Mouse (Mus musculus) frontal cortex, postnatal 14 days (tissue): Measurements from ENCODE around the gene Sh3bp1.

ENCODE experiments used
- DNase-seq, 2 experiments: peaks; one replicate each; pipeline ENCODE4 v3.0.0; 2022; ENCODE audit warnings: low spot score in 2 of 2

The Sh3bp1 gene

DNA sequence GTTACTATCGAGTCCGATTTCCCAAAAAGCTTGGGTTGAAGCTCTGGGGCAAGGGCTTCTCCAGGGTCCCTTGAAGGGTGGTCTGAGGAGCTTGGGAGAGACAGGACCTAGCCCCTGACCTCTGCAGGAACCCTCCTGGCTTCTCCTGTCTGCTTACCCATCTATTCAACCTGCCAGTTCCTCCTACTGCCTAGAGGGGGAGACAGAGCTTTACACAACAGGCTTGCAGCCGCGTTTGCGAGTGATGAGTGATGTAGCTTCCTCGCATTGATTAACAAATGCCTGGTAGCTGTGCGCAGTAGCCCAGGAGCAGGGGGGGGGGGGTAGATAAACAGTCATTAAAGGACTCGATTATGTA lies 16.1 kb downstream of the Sh3bp1 start:
- peak in 1 of 2 experiments; percentile 61 for DNase-seq

- DNase-seq = no peak
Measured at GRCm38 (mm10) chr15:78916052-78916826, 16.7 kb downstream of the Sh3bp1 start.

DNA sequence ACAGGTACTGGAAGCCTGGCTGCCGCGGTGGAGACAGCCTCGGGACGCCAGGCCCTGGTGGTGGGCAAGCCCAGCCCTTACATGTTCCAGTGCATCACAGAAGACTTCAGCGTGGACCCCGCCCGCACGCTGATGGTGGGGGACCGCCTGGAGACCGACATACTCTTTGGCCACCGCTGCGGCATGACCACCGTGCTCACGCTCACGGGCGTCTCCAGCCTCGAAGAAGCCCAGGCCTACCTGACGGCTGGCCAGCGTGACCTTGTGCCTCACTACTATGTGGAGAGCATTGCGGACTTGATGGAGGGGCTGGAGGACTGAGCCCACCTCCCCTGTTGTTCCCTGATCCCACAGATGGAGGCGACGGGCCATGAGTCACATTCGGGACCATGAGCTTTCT lies 18.6 kb downstream of the Sh3bp1 start:
- no peak for DNase-seq

DNA sequence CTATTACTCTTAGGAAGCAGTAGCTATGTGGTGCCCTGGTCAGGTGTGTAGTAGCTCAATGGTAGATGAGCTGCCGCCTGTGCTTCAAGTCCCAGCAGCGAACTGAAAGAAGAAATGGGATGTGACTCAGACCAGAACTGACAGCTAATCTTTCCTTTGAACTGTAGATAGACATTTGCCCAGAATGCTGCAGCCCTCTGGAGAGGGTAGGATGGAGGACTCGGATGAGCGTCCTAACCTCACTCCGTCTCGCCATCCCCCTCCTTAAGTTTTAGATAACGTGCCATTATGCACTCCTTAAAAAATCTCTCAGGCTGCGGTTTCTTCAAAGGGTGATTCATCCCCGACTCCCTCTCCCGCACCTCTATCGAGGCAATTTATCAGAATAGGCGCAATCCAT lies 20.3 kb downstream of the Sh3bp1 start:
- no peak for DNase-seq

GRCm38 (mm10) chr15:78922700-78923099 lies 23.1 kb downstream of the Sh3bp1 start:
- no peak for DNase-seq

GRCm38 (mm10) chr15:78923585-78923984 lies 24.0 kb downstream of the Sh3bp1 start:
- no peak for DNase-seq

DNA sequence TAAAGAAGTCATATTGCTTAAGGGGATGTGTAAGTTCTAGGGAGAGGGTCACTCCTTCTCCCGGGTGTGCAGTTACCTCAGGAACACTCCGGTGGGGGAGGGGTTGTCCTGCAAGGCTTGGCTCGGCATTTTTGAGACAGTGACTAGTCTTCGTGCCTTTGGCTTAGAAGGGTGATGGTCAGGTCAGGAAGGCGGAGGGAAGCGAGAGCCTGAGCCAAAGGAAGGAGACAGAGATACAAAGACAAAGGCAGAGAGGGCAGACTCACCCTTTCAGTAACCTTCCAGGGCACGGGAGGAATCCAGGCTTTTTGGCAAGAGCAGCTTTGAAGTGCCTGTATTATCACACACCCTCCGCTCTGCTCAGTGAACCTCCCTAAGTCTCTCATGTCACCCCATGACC lies 25.6 kb downstream of the Sh3bp1 start:
- no peak for DNase-seq

GRCm38 (mm10) chr15:78926021-78926919 lies 26.7 kb downstream of the Sh3bp1 start, which contains the start of gene Lgals1:
Gene Lgals1 (plus strand): TSS chr15:78926725.
- DNase-seq = peak in 1 of 2 experiments; percentile 48

- DNase-seq = no peak
Measured at GRCm38 (mm10) chr15:78927021-78927787, 27.6 kb downstream of the Sh3bp1 start.

DNA sequence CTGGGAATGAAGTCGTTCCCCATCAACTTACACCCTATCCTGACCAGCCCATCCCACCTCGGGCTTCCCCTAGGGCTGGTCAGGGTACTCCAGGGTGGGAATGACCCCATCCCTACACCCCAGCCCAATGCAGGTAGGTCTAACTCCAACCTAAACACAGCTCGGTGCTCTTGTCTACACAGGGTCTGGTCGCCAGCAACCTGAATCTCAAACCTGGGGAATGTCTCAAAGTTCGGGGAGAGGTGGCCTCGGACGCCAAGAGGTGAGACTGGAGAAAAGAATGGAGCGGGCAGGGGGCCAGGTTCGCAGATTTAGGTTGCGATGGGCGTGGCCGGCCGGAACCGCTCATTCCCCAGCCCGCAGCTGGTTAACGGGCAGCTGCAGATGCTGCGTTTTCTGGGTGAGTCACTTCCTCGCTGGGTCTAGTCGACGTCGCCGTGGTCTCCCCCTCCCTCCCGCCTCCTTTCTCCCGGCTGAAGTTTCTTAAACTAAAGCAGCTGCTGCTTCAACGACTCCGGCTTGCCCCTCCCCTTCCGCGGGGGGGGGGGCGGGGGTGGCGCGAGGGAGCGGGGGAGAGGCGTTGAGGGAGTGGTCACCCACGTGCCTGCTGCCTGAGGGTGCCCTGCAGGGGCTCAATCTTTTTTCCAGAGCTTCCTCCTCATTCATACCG lies 28.4 kb downstream of the Sh3bp1 start:
- DNase-seq = peak in 1 of 2 experiments; percentile 48

DNA sequence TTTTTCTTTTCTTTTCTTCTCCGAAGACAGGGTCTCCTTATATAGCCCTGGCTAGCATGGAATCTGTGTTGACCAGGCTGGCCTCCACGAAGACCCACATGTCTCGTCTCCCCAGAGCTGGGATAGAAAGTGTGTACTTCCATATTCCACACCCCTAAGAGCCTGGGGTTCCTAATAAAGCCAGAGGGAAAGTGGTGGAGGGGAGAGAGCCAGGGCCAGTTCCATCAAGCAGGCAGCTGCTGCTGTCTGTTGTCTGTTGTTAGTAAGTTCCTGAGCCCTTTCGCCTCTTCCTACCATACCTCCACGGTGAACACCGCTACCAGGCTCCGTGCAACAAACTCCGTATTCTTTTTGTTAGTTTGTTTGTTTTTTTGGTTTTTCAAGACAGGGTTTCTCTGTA lies 29.0 kb downstream of the Sh3bp1 start:
- DNase-seq = no peak

DNA sequence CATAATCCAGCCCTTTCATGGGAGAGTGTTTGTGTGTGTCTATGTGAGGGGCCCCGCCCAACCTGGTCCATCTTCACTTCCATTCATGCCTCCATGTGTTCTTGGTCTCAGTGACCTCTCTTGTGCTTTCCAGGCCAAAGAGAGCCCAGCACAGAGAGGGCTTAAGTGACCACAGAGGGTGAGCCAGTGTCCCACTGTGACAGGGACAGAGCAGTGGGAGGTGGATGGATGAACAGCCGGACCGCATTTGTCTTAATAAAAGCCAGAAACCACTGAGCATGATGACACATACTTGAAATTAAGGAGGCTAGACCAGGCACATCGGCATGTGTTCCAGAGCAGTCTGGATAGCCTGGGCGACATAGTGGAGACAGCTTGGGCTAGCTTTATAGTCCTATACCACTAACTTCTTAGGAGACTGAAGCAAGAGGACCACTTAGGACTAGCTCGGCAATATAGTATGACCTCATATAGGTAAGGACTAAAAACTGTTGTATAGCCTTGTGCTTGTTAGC lies 30.7 kb downstream of the Sh3bp1 start:
- no peak for DNase-seq

DNA sequence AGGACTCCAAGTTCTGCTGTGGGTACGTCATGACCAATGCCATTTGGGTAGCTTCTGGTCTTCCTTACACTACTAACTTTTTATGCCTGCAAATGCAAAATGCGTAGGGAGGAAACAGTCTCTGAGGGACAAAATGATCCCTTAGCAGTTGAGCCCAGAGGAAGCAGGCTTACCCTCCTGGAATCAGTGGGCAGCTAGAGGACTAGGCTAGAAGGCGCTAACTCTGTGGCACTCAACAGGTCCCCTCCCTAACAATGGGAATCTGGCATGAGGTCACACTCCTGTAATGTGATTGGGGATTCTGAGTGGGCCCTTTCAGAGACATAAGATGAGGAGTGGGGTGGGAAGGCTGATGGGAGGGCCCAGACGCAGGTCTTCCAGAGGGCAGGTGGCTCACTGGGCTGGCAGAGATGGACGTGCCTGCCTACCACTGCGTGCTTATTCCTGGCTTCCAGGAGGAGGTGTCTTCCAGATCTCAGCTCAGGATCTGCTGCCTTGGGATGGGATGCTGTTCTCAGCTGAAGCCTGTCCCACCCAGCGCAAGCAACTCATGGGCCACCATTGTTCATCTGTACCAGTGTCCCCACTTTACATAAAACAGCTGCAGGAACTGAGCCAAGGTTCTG lies 31.3 kb downstream of the Sh3bp1 start:
- DNase-seq = no peak

GRCm38 (mm10) chr15:78931577-78931976 lies 32.0 kb downstream of the Sh3bp1 start:
- no peak for DNase-seq

- DNase-seq = peak; percentile 68 to 78
Measured at GRCm38 (mm10) chr15:78934784-78935320, 35.3 kb downstream of the Sh3bp1 start, which contains the start of gene Nol12. Gene Nol12 (plus strand): TSS chr15:78934933.

DNA sequence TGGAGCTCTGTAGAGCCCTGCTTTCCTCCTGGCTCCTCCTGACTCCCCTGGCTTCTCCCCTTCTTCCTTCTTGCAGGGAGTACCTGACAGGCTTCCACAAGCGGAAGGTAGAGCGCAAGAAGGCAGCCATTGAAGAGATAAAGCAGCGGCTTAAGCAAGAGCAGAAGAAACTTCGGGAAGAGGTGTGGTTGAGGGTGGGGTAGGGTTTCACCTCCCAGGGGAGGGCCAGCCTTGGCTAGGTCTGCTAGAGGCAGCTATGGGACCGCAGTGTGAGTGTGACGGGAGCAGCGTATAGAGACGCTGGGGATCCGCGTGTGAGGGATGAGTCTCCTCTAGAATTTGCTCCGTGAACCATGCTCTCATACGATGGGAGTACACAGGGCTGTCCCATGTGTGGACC lies 36.8 kb downstream of the Sh3bp1 start:
- no peak for DNase-seq

GRCm38 (mm10) chr15:78937311-78937710 lies 37.7 kb downstream of the Sh3bp1 start:
- no peak for DNase-seq

DNA sequence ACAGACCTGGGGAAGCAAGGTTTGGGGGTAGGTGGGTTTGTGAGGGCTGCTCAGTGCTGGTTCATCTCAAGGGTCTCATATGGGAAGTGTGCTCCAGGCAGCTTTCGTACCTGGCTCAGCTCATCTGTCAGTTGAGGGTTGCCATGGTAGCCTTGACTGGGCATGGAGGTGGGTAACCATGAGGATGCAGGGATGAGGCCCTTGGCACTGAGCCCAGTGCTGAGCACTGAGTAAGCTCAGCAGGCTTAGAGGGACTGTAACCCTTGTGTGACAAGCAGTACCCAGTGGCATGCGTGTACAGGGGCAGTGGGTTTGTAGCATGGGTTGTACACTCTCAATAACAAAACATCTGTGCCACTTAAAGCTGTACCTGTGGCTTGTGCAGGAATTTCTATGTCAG lies 38.4 kb downstream of the Sh3bp1 start:
- DNase-seq = no peak

DNA sequence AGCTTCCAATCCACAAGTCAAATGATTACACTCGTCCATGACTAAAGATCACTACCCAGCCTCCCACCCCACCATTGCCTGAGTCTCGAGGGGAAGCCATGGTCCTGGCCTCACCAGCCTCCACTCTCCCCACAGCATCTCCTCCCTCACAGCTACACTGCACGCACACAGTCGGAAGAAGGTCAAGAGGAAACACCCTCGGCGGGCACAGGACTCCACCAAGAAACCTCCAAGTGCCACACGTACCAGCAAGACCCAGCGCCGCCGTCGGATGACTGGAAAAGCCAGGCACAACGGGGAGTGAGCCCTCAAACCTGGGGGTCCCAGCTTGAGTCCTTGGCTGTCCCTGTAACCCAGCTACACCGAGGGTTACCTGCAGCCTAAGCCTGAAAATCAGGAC lies 40.8 kb downstream of the Sh3bp1 start:
- DNase-seq = no peak

DNA sequence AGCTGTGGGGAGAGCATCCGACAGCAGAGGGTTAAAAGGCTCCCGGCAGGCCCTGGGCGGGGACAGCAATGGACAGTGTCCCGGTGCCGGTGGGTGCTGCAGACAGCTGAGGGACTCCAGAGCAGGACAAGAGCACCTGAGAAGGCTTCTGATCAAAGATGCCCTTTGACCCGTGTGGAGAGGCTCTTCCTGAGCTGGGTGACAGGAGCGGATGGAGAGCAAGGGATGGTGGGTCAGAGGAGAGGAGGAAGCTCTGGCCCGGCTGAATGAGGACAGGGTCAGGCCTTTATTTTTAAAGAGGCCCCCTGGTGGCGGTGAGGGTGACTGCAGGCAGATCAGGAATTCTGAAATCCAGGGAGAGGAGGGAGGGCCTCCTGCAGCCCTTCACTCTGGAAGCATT lies 43.1 kb downstream of the Sh3bp1 start:
- DNase-seq = peak; percentile 67 to 75
